Mouse (Mus musculus) intestine, embryonic 14.5 days (tissue): ENCODE measurements around the gene Rbfox1. TPM values are rescaled to one million over a fixed set of nuclear protein-coding genes. Genes with fewer than 3 reads are reported as not detected.

Source experiments
- ATAC-seq: fragments of 200-750 bp; cut with Nextera tagmentation; replicated peaks from 2 replicates; pipeline ENCODE4 v1.8.0; 2017; ENCODE audit warnings: low read depth, moderate number of reproducible peaks, moderate TSS enrichment, moderate library complexity; ENCODE audit not compliant: low FRiP score, low TSS enrichment
- DNase-seq: peaks from one replicate; pipeline ENCODE4 v3.0.0-alpha.2; 2018; ENCODE audit warnings: low spot score
- H3K27ac ChIP-seq: fragments of 300-500 bp; sonication (generic); 2 replicates; pipeline ENCODE4 v1.5.1; 2014; ENCODE audit warnings: low read depth, mild to moderate bottlenecking, control low read depth
- H3K27me3 ChIP-seq: fragments of 300-500 bp; sonication (generic); replicated peaks from 2 replicates; pipeline ENCODE4 v1.6.1; 2014; ENCODE audit warnings: low read length, control low read depth; ENCODE audit not compliant: control insufficient read depth, insufficient read depth
- H3K36me3 ChIP-seq: fragments of 300-500 bp; sonication (generic); 2 replicates; pipeline ENCODE4 v1.6.1; 2014; ENCODE audit warnings: low read length, control low read depth; ENCODE audit not compliant: control insufficient read depth, insufficient read depth
- H3K4me1 ChIP-seq: fragments of 300-500 bp; sonication (generic); replicated peaks from 2 replicates; pipeline ENCODE4 v1.6.1; 2014; ENCODE audit warnings: low read length, control low read depth, mixed read lengths; ENCODE audit not compliant: control insufficient read depth, insufficient read depth
- H3K4me2 ChIP-seq: fragments of 300-500 bp; sonication (generic); 2 replicates; pipeline ENCODE4 v1.6.1; 2014; ENCODE audit warnings: low read length
- H3K4me3 ChIP-seq: fragments of 300-500 bp; sonication (generic); 2 replicates; pipeline ENCODE4 v1.5.1; 2014; ENCODE audit warnings: low read depth, low read length, control low read depth, mixed read lengths
- H3K9ac ChIP-seq: fragments of 300-500 bp; sonication (generic); 2 replicates; pipeline ENCODE4 v1.6.1; 2014; ENCODE audit warnings: mild to moderate bottlenecking, low read length
- H3K9me3 ChIP-seq: fragments of 300-500 bp; sonication (generic); 2 replicates; pipeline ENCODE4 v1.6.1; 2016; ENCODE audit warnings: low read length, control low read depth; ENCODE audit not compliant: control insufficient read depth
- WGBS: fragments of 180-500 bp; shearing (Covaris S2); extraction: QIAGEN DNeasy Blood & Tissue Kit; methylation state at CpG from one replicate; pipeline ENCODE4 v1.1.7; 2014; 5-methylcytosine and 5-hydroxymethylcytosine counted together
- polyA plus RNA-seq: library from polyadenylated mRNA; unstranded; fragments of >200 nt; fragmentation: Nextera tagmentation; extraction: Ambion mirVana; gene quantifications from 2 replicates; pipeline ENCODE4 v1.2.1, GENCODE M21; 2014

The Rbfox1 gene
- polyA plus RNA-seq, 1 experiment from 2014 or later = 3.3 TPM

- DNase-seq (no peak), ATAC-seq (no peak)
- Histone ChIP-seq H3K4me2 (no peak overlapping the region), H3K9ac (no peak overlapping the region), H3K4me3 (no peak overlapping the region), H3K36me3 (no peaks in the 10 kb centered on the region), H3K4me1 (no peaks in the 10 kb centered on the region), H3K27me3 (no peaks in the 10 kb centered on the region), H3K9me3 (no peaks in the 10 kb centered on the region), H3K27ac (no peak overlapping the region)
- 80% methylated on average over 4 of the region's 4 CpGs for WGBS
These were observed 279.3 kb downstream of the Rbfox1 start for GRCm38 (mm10) chr16:6164476-6164875.

GRCm38 (mm10) chr16:6169346-6169745, 284.2 kb downstream of the Rbfox1 start:
- Histone ChIP-seq H3K9me3 (no peaks in the 10 kb centered on the region), H3K27ac (no peak overlapping the region), H3K4me2 (no peak overlapping the region), H3K4me1 (no peaks in the 10 kb centered on the region), H3K4me3 (no peak overlapping the region), H3K36me3 (no peaks in the 10 kb centered on the region), H3K9ac (no peak overlapping the region), H3K27me3 (no peaks in the 10 kb centered on the region)
- no peak for DNase-seq
- 81% methylated on average over 5 of the region's 5 CpGs for WGBS
- ATAC-seq = no peak

- Histone ChIP-seq H3K9ac (no peak overlapping the region), H3K27me3 (no peaks in the 10 kb centered on the region), H3K36me3 (no peaks in the 10 kb centered on the region), H3K9me3 (no peaks in the 10 kb centered on the region), H3K4me1 (no peaks in the 10 kb centered on the region), H3K4me2 (no peak overlapping the region), H3K4me3 (no peak overlapping the region), H3K27ac (no peak overlapping the region)
- DNase-seq (no peak), ATAC-seq (no peak)
- 94% methylated on average over 9 of the region's 9 CpGs for WGBS
These were observed 295.7 kb downstream of the Rbfox1 start for GRCm38 (mm10) chr16:6180819-6181218.

- Histone ChIP-seq H3K36me3 (no peaks in the 10 kb centered on the region), H3K4me2 (no peak overlapping the region), H3K27ac (no peak overlapping the region), H3K4me1 (no peaks in the 10 kb centered on the region), H3K9ac (no peak overlapping the region), H3K9me3 (no peaks in the 10 kb centered on the region), H3K4me3 (no peak overlapping the region), H3K27me3 (no peaks in the 10 kb centered on the region)
- DNase-seq (no peak), ATAC-seq (no peak)
These were observed 297.2 kb downstream of the Rbfox1 start for GRCm38 (mm10) chr16:6182329-6182728.

- Histone ChIP-seq H3K4me3 (no peak overlapping the region), H3K27me3 (no peaks in the 10 kb centered on the region), H3K27ac (no peak overlapping the region), H3K4me2 (no peak overlapping the region), H3K9me3 (no peaks in the 10 kb centered on the region), H3K4me1 (no peaks in the 10 kb centered on the region), H3K36me3 (no peaks in the 10 kb centered on the region), H3K9ac (no peak overlapping the region)
- ATAC-seq (no peak), DNase-seq (no peak)
- 68% methylated on average over 2 of the region's 2 CpGs for WGBS
These were observed 307.2 kb downstream of the Rbfox1 start for GRCm38 (mm10) chr16:6192358-6192757.

- no peak overlapping the region for H3K4me2 ChIP-seq
These were observed 321.3 kb downstream of the Rbfox1 start for GRCm38 (mm10) chr16:6206431-6206830.

GRCm38 (mm10) chr16:6212916-6213315, 327.8 kb downstream of the Rbfox1 start:
- no peaks in the 10 kb centered on the region for H3K27me3 ChIP-seq
- no peak overlapping the region for H3K9ac ChIP-seq
- no peak overlapping the region for H3K27ac ChIP-seq
- no peak overlapping the region for H3K4me2 ChIP-seq
- H3K36me3 ChIP-seq = no peaks in the 10 kb centered on the region
- H3K4me1 ChIP-seq = no peaks in the 10 kb centered on the region
- H3K9me3 ChIP-seq = no peaks in the 10 kb centered on the region
- DNase-seq = no peak
- ATAC-seq = no peak
- WGBS = 15% methylated on average over 3 of the region's 3 CpGs
- H3K4me3 ChIP-seq = no peak overlapping the region

More at GRCm38 (mm10) chr16:6206431-6206830, 321.3 kb downstream of the Rbfox1 start:
- Histone ChIP-seq H3K9ac (no peak overlapping the region), H3K9me3 (no peaks in the 10 kb centered on the region), H3K27ac (no peak overlapping the region), H3K27me3 (no peaks in the 10 kb centered on the region), H3K36me3 (no peaks in the 10 kb centered on the region), H3K4me3 (no peak overlapping the region), H3K4me1 (no peaks in the 10 kb centered on the region)
- DNase-seq (no peak), ATAC-seq (no peak)

- no peaks in the 10 kb centered on the region for H3K4me1 ChIP-seq
- H3K4me2 ChIP-seq = no peak overlapping the region
- DNase-seq (no peak), ATAC-seq (no peak)
- H3K27me3 ChIP-seq = no peaks in the 10 kb centered on the region
- 62% methylated on average over 6 of the region's 6 CpGs for WGBS
- H3K9me3 ChIP-seq = no peaks in the 10 kb centered on the region
- no peak overlapping the region for H3K4me3 ChIP-seq
- no peaks in the 10 kb centered on the region for H3K36me3 ChIP-seq
- no peak overlapping the region for H3K9ac ChIP-seq
- H3K27ac ChIP-seq = no peak overlapping the region
These were observed 342.3 kb downstream of the Rbfox1 start for GRCm38 (mm10) chr16:6227449-6227848.

GRCm38 (mm10) chr16:6232966-6233365, 347.8 kb downstream of the Rbfox1 start:
- no peak overlapping the region for H3K27ac ChIP-seq
- DNase-seq = no peak
- WGBS = 89% methylated on average over 2 of the region's 2 CpGs
- H3K4me2 ChIP-seq = no peak overlapping the region
- no peak overlapping the region for H3K4me3 ChIP-seq
- no peaks in the 10 kb centered on the region for H3K9me3 ChIP-seq
- H3K4me1 ChIP-seq = no peaks in the 10 kb centered on the region
- no peak for ATAC-seq
- H3K9ac ChIP-seq = no peak overlapping the region
- H3K36me3 ChIP-seq = no peaks in the 10 kb centered on the region
- H3K27me3 ChIP-seq = no peaks in the 10 kb centered on the region
